Comparison of ENCODE assay signal across 7 mouse cellular contexts in the genomic region with DNA sequence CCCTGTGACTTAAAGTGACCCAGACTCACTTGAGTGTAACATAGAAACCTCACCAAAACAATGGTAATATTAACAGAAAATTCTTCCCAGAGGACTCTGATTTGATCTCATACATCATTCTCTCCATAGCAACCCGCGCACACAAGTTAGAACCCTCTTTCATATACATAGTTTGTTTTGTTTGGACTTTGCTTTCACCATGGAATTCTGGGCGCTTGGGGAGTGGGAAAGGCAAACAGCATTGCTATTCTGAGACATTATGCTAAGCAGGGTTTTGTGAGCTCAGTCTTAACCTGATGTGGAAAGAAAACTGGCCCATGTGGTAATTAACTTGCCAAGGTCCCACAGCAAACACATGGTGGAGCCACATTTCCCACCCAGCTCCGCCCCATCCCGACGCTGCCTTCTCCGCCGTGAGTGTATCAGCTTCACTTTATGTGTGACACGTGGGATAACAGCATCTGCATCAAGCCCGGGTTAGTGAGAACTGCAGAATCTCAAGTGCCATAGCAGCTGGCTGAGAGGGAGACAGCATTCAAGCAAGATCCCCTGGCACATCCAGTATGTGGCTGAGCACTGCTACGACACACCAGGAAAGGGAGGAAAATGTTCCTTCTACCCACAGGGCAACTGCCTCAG. TPM values are rescaled to one million over a fixed set of nuclear protein-coding genes. Genes with fewer than 3 reads are reported as not detected.
DNase-seq lines count a peak whose midpoint lies in the region; ATAC-seq lines count a peak whose summit lies in the region.

No protein-coding gene starts in this region.

- DNase-seq in right cerebral cortex, adult 18-20 months: peak; percentile 35
- DNase-seq in right cerebral cortex, postnatal 4 days: no peak
- peak; percentile 57 for DNase-seq in mesoderm, embryonic 11.5 days (ENCODE audit: low read depth, low spot score)
- DNase-seq in telencephalon, adult 2 months (ENCODE audit: low read depth, low spot score): peak; percentile 49
- no peak for DNase-seq in urinary bladder, postnatal 25 days (ENCODE audit: low spot score)

- H3K27ac ChIP-seq in hindbrain, embryonic 12.5 days: no peak overlapping the region

- H3K4me3 ChIP-seq in hindbrain, embryonic 12.5 days: no peak overlapping the region

- peaks cover 4% of the 10 kb centered on the region; the same call in 1 of the 2 replicates for H3K4me1 ChIP-seq in hindbrain, embryonic 12.5 days

- no peaks in the 10 kb centered on the region for H3K36me3 ChIP-seq in hindbrain, embryonic 12.5 days

- H3K9me3 ChIP-seq in hindbrain, embryonic 12.5 days (replicated peaks): no peaks in the 10 kb centered on the region

- H3K4me2 ChIP-seq in hindbrain, embryonic 12.5 days (replicated peaks): no peak overlapping the region; the same call in 1 of the 2 replicates

- WGBS in hindbrain, embryonic 12.5 days: 33% methylated on average over 11 of the region's 11 CpGs

- peak; percentile 41; the same call in 1 of the 2 replicates for ATAC-seq in hindbrain, embryonic 12.5 days (ENCODE audit: low FRiP score)
- ATAC-seq in CD4-positive, CD25-positive, alpha-beta regulatory T cell, adult 4 months: no peak

- H3K27me3 ChIP-seq in hindbrain, embryonic 12.5 days: no peaks in the 10 kb centered on the region

- H3K9ac ChIP-seq in hindbrain, embryonic 12.5 days: no peak overlapping the region

RNA-seq across cellular contexts. Expression of a gene that starts 7.3 kb away (rescaled TPM):
- polyA plus RNA-seq in hindbrain, embryonic 12.5 days (2016; fragmentation: Nextera tagmentation; extraction: Ambion mirVana): 11.5 and 14.0 TPM in 2 replicates
- polyA plus RNA-seq in CD4-positive, CD25-positive, alpha-beta regulatory T cell, adult 4 months (2017; shearing (Covaris generic)): not detected

Comparison
In these comparisons a context has a peak if more than half of its experiments do, and no peak if none do; other contexts are left out.
1. DNase-seq: peak in right cerebral cortex, adult 18-20 months (single experiment), mesoderm, embryonic 11.5 days (single experiment) and telencephalon, adult 2 months (single experiment); none in right cerebral cortex, postnatal 4 days (single experiment) and urinary bladder, postnatal 25 days (single experiment).